Mouse (Mus musculus) thymus, postnatal 25 days (tissue): ENCODE measurements around the gene Agap1.

Source experiments
- DNase-seq: peaks from one replicate; pipeline ENCODE4 v3.0.0; 2022

Gene Agap1

GRCm38 (mm10) chr1:89867847-89868246 lies 413.2 kb downstream of the Agap1 start:
- no peak for DNase-seq

- no peak for DNase-seq
Observed at GRCm38 (mm10) chr1:89870134-89870905, 415.7 kb downstream of the Agap1 start.

GRCm38 (mm10) chr1:89870906-89871211 lies 416.3 kb downstream of the Agap1 start:
- no peak for DNase-seq

- DNase-seq, result no peak
Observed at GRCm38 (mm10) chr1:89876346-89877072, 421.9 kb downstream of the Agap1 start.

GRCm38 (mm10) chr1:89878496-89878895 lies 423.9 kb downstream of the Agap1 start:
- DNase-seq, result no peak

- no peak for DNase-seq
Observed at GRCm38 (mm10) chr1:89880193-89880592, 425.6 kb downstream of the Agap1 start.

GRCm38 (mm10) chr1:89880834-89881233 lies 426.2 kb downstream of the Agap1 start:
- DNase-seq, result no peak

GRCm38 (mm10) chr1:89884335-89884734 lies 429.7 kb downstream of the Agap1 start:
- no peak for DNase-seq

- DNase-seq, result no peak
Observed at GRCm38 (mm10) chr1:89885696-89886095, 431.1 kb downstream of the Agap1 start.

- no peak for DNase-seq
Observed at GRCm38 (mm10) chr1:89891400-89891799, 436.8 kb downstream of the Agap1 start.

GRCm38 (mm10) chr1:89892281-89892680 lies 437.7 kb downstream of the Agap1 start:
- no peak for DNase-seq

GRCm38 (mm10) chr1:89895801-89896200 lies 441.2 kb downstream of the Agap1 start:
- no peak for DNase-seq

GRCm38 (mm10) chr1:89899036-89899435 lies 444.4 kb downstream of the Agap1 start:
- no peak for DNase-seq

- no peak for DNase-seq
Observed at GRCm38 (mm10) chr1:89899761-89900445, 445.3 kb downstream of the Agap1 start.

- no peak for DNase-seq
Observed at GRCm38 (mm10) chr1:89901381-89901780, 446.8 kb downstream of the Agap1 start.

- no peak for DNase-seq
Observed at GRCm38 (mm10) chr1:89902236-89902635, 447.6 kb downstream of the Agap1 start.

- DNase-seq, result no peak
Observed at GRCm38 (mm10) chr1:89902641-89903040, 448.0 kb downstream of the Agap1 start.

- no peak for DNase-seq
Observed at GRCm38 (mm10) chr1:89909796-89910195, 455.2 kb downstream of the Agap1 start.

GRCm38 (mm10) chr1:89912392-89912791 lies 457.8 kb downstream of the Agap1 start:
- DNase-seq, result no peak

- DNase-seq, result no peak
Observed at GRCm38 (mm10) chr1:89913611-89914010, 459.0 kb downstream of the Agap1 start.

- DNase-seq, result no peak
Observed at GRCm38 (mm10) chr1:89918111-89918510, 463.5 kb downstream of the Agap1 start.

- DNase-seq, result no peak
Observed at GRCm38 (mm10) chr1:89919206-89919605, 464.6 kb downstream of the Agap1 start.

- no peak for DNase-seq
Observed at GRCm38 (mm10) chr1:89921806-89922205, 467.2 kb downstream of the Agap1 start.

GRCm38 (mm10) chr1:89922282-89922681 lies 467.7 kb downstream of the Agap1 start:
- no peak for DNase-seq
